Mouse (Mus musculus): Measurements from ENCODE around the gene Hinfp. TPM values are rescaled to one million over a fixed set of nuclear protein-coding genes. Genes with fewer than 3 reads are reported as not detected.

Hinfp gene
- polyA plus RNA-seq, 1 experiment from 2014 or later: 38.5 TPM

DNA sequence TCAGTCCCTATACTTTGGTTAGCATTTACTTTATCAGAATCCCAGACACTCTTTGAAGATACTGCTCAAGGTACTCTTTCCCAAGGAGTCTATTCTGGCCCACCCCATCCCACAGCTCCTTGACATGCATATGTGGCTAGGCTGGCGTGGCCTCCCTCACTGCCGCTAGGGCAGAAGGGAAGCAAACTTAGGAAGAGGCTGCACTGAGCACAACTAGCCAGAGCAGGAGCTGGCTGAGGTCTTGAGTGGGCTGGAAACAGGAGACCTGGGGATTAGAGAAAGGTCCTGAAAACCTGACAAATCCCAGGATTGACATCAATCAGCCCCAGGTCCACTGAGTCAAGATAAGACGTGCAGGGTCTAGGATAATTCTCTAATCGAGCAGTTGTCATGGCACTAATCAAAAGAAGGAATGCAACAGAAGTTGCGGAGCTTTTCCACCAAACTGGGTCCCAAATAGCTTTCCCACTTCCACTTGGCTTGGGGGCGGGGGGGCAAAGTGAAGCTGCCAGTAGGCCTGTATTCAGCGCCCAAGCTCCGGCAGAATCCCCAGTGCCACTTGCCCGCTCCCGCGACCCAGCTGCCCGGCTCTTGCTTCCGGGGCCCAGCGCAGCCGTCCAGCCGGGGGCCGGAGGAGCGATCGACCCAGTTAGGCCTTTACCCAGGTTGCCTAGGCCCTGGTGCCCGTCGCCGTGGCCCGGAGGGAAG is 38.0 kb downstream of the Hinfp start:
- Histone ChIP-seq H3K4me2 (replicated peaks) (peak overlapping the region; percentile 52), H3K4me3 (replicated peaks) (peak overlapping the region; percentile 33), H3K9ac (replicated peaks) (peak overlapping the region; percentile 56), H3K36me3 (0 out of 2 replicates have a peak, but pooled peaks cover under 1% of the 10 kb centered on the region), H3K4me1 (replicated peaks) (peaks cover 33% of the 10 kb centered on the region), H3K27ac (peak overlapping the region; percentile 72), H3K27me3 (no peaks in the 10 kb centered on the region), H3K9me3 (no peaks in the 10 kb centered on the region)
- 0 out of 2 replicates have a peak, but pooled peaks have one; percentile 35 for ATAC-seq
- WGBS: 3% methylated on average over 23 of the region's 23 CpGs

DNA sequence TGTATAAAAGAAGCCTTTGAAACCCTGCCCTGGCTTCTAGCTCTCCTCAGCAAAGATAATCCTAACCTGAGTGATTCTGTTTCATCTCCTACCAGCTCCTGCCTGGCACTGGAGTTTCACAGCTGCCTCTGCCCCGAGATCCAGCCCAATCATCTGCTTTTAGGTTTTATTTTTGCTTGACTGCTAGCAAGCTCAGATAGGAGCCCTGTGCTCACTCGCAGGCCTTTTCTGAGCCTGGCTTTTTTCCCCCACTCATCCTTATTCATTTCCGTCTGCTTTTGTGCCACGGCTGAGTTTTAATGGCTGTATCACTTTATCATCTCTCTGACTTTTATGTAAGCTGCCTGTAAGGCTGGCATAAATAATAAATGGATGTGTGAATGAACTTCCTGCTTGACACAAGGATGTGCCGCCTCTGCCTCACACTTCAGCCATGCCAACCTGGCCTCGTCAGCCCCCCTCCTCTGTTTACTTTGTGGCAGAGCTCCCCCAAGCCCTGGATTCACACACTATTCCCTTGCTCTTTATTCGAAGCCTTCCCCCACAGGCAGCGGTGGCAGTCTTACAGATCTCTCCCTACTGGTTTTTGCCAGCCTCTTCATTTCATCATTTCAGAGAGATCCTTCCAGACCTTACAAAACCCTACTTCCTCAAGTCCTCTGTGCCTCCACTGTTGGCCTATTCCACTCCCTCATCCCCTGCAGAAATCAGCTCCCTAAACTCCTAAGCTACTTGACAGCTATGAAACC is 38.8 kb downstream of the Hinfp start:
- ATAC-seq: no peak
- peak overlapping the region; percentile 72 for H3K27ac ChIP-seq
- peaks cover 33% of the 10 kb centered on the region for H3K4me1 ChIP-seq (replicated peaks)
- no peaks in the 10 kb centered on the region for H3K36me3 ChIP-seq
- H3K9me3 ChIP-seq: no peaks in the 10 kb centered on the region
- H3K4me3 ChIP-seq (replicated peaks): no peak overlapping the region
- 0 out of 2 replicates have a peak overlapping the region, but pooled peaks have one; percentile 8 for H3K9ac ChIP-seq (replicated peaks)
- 62% methylated on average over 8 of the region's 8 CpGs for WGBS
- H3K4me2 ChIP-seq (replicated peaks): peak overlapping the region; percentile 52; the same call in 1 of the 2 replicates
- no peaks in the 10 kb centered on the region for H3K27me3 ChIP-seq

DNA sequence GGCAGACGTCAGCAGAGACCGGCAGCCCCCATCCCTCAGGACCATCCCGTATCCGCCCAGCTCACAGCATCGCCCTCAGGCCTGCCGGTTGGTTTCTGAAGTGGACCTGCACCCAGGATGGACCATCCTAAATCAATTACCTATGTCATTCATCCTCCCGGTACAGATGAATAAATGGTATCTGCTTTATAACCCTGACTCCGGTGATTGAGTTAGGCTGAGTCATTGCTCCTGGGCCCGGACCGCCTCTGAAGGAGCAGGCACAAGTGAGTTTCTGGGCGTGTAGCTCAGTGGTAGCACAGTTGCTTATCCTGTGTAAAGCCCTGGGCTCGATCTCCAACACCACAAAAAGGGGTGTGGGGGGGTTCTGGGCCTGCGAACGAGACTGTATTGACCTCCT is 44.1 kb downstream of the Hinfp start:
- H3K27ac ChIP-seq: no peak overlapping the region
- no peak overlapping the region for H3K4me2 ChIP-seq (replicated peaks)
- WGBS: 83% methylated on average over 14 of the region's 14 CpGs

DNA sequence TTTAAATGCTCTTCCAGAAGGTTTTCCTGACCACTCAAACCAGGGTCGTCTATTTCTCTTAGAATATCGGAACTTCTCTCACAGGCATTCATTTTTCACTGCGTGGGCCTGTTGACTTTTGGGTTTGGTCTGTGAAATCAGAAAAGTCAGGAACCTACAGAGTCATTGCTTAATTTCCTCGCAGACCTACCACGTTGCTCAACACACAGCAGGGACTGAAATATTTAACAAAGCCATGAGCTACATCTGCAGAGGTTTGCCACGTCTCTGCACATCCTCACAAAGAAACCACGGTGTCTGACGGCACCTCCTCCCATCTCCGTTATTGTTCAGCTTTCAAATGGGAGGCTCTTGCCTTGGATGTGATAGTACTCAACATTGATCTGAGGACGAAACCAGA is 46.5 kb downstream of the Hinfp start:
- 80% methylated on average over 10 of the region's 10 CpGs for WGBS
- no peaks in the 10 kb centered on the region for H3K9me3 ChIP-seq
- no peak for ATAC-seq
- no peaks in the 10 kb centered on the region for H3K36me3 ChIP-seq
- no peak overlapping the region for H3K4me3 ChIP-seq (replicated peaks)
- peaks cover 22% of the 10 kb centered on the region for H3K4me1 ChIP-seq (replicated peaks)
- H3K9ac ChIP-seq (replicated peaks): no peak overlapping the region
- H3K27me3 ChIP-seq: no peaks in the 10 kb centered on the region
- no peak overlapping the region for H3K27ac ChIP-seq
- no peak overlapping the region for H3K4me2 ChIP-seq (replicated peaks)

More for the DNA sequence above, 44.1 kb downstream of the Hinfp start:
- H3K27me3 ChIP-seq: no peaks in the 10 kb centered on the region
- H3K9me3 ChIP-seq: no peaks in the 10 kb centered on the region
- H3K9ac ChIP-seq (replicated peaks): no peak overlapping the region
- no peak overlapping the region for H3K4me3 ChIP-seq (replicated peaks)
- ATAC-seq: no peak
- H3K36me3 ChIP-seq: no peaks in the 10 kb centered on the region
- H3K4me1 ChIP-seq (replicated peaks): peaks cover 13% of the 10 kb centered on the region

DNA sequence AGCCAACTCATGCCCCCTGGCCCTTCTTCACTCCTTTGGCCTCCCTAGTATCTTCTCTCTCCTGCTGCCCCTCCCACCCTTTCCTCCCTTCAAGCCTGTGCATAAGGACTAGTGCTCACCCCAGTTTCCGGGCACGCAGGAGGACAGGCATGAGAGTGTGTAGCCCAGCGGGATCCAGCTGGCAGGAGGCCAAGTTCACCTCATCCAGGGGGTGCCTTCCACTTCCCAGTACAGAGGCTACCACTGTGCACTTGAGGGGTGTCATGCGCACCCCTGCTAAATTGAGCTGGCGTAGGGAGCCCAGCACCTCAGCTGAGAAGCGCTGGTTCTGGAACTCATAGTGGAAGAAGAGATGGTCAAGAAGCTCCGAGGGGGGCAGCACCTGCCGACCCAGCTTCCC is 49.3 kb downstream of the Hinfp start:
- no peaks in the 10 kb centered on the region for H3K36me3 ChIP-seq
- no peak for ATAC-seq
- no peaks in the 10 kb centered on the region for H3K9me3 ChIP-seq
- no peak overlapping the region for H3K9ac ChIP-seq (replicated peaks)
- H3K4me3 ChIP-seq (replicated peaks): no peak overlapping the region
- no peaks in the 10 kb centered on the region for H3K27me3 ChIP-seq
- peaks cover 38% of the 10 kb centered on the region for H3K4me1 ChIP-seq (replicated peaks)
- 87% methylated on average over 8 of the region's 8 CpGs for WGBS
- H3K27ac ChIP-seq: no peak overlapping the region
- no peak overlapping the region for H3K4me2 ChIP-seq (replicated peaks)

DNA sequence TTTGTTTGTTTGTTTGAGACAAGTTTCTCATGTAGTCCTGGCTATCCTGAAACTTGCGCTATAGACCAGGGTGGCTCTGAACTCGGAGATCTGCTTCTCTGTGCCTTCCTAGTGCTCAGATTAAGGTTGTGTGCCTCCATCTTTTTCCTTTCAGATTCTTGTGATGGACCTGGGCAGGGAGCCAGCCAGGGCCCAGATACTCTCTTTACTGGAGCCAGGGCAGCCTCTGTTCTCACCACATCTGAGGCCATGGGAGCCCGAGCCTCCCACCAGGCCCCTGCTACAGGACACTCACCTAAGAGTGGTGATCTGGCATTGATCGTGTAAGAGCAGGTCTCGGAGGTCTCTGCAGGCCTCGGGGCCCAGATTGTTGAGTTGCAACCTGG is 50.3 kb downstream of the Hinfp start:
- H3K36me3 ChIP-seq: no peaks in the 10 kb centered on the region
- no peaks in the 10 kb centered on the region for H3K9me3 ChIP-seq
- peak; percentile 51 for ATAC-seq
- peak overlapping the region; percentile 81 for H3K27ac ChIP-seq
- no peaks in the 10 kb centered on the region for H3K27me3 ChIP-seq
- H3K4me1 ChIP-seq (replicated peaks): peaks cover 45% of the 10 kb centered on the region
- no peak overlapping the region for H3K4me3 ChIP-seq (replicated peaks)
- H3K4me2 ChIP-seq (replicated peaks): peak overlapping the region; percentile 22
- WGBS: 37% methylated on average over 6 of the region's 6 CpGs
- H3K9ac ChIP-seq (replicated peaks): no peak overlapping the region

DNA sequence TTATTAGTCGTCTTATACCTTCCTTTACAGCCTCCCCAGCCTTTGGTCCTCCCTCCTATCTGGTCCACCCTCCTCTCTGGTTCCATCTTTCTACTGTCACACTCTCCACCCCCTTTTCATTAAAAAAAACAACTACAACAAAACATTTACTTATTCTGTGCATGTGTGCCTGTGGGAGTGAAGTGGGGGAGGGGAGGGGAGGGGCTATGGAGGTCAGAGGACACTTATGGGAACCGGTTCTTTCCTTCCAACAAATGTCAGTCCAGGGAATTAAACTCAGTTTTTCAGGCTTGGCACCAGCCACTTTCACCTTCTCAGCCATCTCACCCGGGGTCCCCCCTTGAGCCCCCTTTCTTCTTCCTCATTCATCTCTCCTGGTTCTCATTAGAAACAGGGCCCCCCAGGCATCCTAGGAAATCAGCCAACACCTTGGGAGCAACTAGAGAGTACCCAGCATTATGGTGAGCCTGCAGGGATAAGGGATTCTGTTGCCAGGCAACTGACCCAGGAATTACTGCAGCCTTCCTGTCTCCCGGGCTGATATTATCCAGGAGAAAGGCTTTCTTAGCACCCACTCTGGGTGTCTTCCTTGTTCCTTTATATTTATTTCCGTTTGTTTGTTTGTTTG is 50.8 kb downstream of the Hinfp start:
- Histone ChIP-seq H3K9ac (replicated peaks) (no peak overlapping the region), H3K4me3 (replicated peaks) (no peak overlapping the region), H3K9me3 (no peaks in the 10 kb centered on the region), H3K36me3 (no peaks in the 10 kb centered on the region), H3K27me3 (no peaks in the 10 kb centered on the region), H3K4me2 (replicated peaks) (peak overlapping the region; percentile 22), H3K27ac (peak overlapping the region; percentile 81), H3K4me1 (replicated peaks) (peaks cover 50% of the 10 kb centered on the region)
- WGBS: 0% methylated on average over 5 of the region's 5 CpGs
- peak; percentile 81 for ATAC-seq

DNA sequence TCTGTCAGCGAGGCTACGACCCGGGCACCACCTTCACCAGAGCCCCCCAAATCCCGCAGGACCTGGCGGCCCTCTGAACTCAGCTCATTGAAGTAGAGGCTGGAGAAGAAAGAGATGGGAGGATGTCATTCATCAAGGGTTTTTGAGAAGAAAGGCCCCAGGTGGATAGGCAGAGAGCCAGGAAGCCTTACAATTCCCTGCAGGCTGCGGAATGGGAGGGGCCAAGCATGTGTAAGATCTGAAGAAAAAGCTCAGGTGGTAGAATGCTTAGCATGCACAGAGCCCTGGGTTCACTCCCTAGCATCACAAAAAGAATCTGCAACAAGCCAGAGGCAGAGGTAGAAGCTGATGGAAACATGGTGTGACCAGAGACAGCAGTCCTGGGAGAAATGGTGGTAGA is 52.0 kb downstream of the Hinfp start:
- Histone ChIP-seq H3K9me3 (no peaks in the 10 kb centered on the region), H3K4me2 (replicated peaks) (no peak overlapping the region), H3K27ac (peak overlapping the region; percentile 81), H3K27me3 (0 out of 2 replicates have a peak, but pooled peaks cover 4% of the 10 kb centered on the region), H3K36me3 (no peaks in the 10 kb centered on the region), H3K4me3 (replicated peaks) (no peak overlapping the region), H3K9ac (replicated peaks) (no peak overlapping the region), H3K4me1 (replicated peaks) (peaks cover 54% of the 10 kb centered on the region)
- WGBS: 66% methylated on average over 6 of the region's 6 CpGs
- ATAC-seq: no peak

DNA sequence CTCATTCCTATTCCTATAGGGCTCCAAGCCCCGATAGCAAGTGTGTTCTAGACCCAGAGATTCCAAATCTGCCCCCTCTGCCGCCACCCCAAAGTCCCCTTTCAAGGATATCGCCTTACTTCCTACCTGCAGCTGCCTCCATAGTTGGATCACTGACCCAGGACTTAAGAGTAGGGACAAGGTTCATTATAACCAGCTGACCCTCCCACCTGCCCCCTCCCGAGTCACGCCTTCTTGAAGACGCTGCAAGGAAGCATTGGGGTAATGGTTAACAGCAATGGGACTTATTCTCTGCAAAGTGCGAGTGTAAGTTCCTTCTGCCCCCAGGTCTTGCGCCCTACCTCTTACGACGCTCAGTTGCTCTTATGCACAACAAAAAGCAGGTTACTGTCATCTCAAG is 54.2 kb downstream of the Hinfp start, which contains the start of gene Pdzd3:
Pdzd3 (minus strand) TSS at position 158 of the 400 bp plus-strand sequence.
- Histone ChIP-seq H3K4me3 (replicated peaks) (no peak within 1 kb of the TSS), H3K4me2 (replicated peaks) (no peak within 1 kb of the TSS), H3K27me3 (0 out of 2 replicates have a peak, but pooled peaks cover 4% of the 10 kb centered on the region), H3K36me3 (no peaks in the 10 kb centered on the region), H3K9me3 (no peaks in the 10 kb centered on the region), H3K27ac (no peak within 1 kb of the TSS), H3K4me1 (replicated peaks) (peaks cover 54% of the 10 kb centered on the region), H3K9ac (replicated peaks) (no peak within 1 kb of the TSS)
- ATAC-seq: no peak
- 89% methylated on average over 10 of the region's 10 CpGs for WGBS

DNA sequence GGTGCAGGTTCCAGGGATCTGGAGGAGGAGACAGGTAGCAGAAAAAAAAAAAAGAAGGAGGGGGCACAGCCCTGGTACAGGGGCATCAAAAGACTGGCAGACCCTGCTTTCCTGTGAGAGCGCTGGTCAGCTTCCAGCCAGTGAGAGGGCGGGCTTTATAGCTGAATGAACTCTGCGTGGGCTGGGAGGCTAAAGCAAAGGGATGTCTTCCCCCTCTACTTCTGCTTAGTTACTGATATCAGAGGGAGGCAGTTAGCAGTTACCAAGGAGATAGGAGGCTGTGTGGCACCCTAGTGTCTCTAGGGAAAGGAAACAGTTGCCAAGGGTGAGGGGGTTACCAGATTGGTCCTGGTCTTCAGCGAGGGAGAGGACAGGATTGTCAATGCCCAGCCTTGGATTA is 55.0 kb downstream of the Hinfp start:
- no peaks in the 10 kb centered on the region for H3K36me3 ChIP-seq
- H3K9ac ChIP-seq (replicated peaks): no peak overlapping the region
- no peaks in the 10 kb centered on the region for H3K9me3 ChIP-seq
- ATAC-seq: no peak
- no peak overlapping the region for H3K27ac ChIP-seq
- H3K4me1 ChIP-seq (replicated peaks): peaks cover 46% of the 10 kb centered on the region
- H3K4me2 ChIP-seq (replicated peaks): no peak overlapping the region
- H3K4me3 ChIP-seq (replicated peaks): no peak overlapping the region
- 39% methylated on average over 4 of the region's 4 CpGs for WGBS
- H3K27me3 ChIP-seq: 0 out of 2 replicates have a peak, but pooled peaks cover 4% of the 10 kb centered on the region

DNA sequence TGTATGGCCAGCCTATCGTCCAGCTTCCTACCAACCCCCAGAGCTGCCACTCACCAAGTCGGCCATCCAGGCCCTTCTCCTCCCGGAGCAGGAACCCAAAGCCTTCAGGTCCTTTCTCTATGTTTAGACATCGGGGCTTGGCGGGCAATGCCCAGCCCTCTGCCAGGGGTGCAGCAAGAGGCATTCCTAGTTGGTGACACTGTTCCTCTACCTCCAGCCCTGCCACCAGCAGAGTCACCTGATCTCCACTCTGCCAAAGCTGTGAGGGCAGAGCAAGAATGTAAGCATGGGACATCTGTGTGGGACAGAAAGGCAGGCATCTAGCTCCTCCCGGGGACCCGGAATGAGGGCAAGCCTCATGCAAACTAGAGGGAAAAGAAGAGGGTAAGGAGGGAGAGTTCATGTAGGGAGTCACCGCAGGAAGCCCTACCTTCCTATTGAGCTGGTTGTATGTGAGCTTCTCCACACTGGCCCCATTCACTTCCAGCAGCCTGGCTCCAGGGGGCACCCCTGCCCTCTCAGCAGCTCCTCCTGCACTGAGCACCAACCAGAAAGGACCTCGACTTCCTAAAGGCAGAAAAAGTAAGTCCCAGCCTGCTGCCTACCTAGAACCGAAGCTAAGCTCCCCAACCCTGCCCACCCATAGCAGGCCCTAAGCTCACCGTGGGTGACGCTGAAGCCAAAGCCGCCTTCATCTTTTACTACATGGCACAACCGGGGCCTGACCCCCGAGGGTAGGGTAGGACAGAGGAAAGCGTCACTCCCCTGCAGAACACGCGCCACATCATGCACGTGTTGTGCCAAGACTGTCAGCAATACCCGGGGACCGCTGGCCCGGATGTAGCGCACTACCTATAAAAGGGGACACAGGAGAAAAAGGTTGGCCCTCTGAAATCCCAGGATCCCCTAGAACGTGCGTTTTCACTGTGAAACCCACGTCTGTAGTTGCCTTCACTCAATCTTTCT is 56.0 kb downstream of the Hinfp start:
- no peak overlapping the region for H3K27ac ChIP-seq
- no peaks in the 10 kb centered on the region for H3K9me3 ChIP-seq
- 0 out of 2 replicates have a peak overlapping the region, but pooled peaks have one; percentile 10 for H3K9ac ChIP-seq (replicated peaks)
- H3K27me3 ChIP-seq: 0 out of 2 replicates have a peak, but pooled peaks cover 4% of the 10 kb centered on the region
- peak; percentile 71 for ATAC-seq
- H3K4me1 ChIP-seq (replicated peaks): peaks cover 36% of the 10 kb centered on the region
- H3K4me3 ChIP-seq (replicated peaks): no peak overlapping the region
- H3K36me3 ChIP-seq: no peaks in the 10 kb centered on the region
- H3K4me2 ChIP-seq (replicated peaks): no peak overlapping the region
- 46% methylated on average over 26 of the region's 26 CpGs for WGBS
